17 mouse cellular contexts compared by ENCODE assay signal in the genomic region with DNA sequence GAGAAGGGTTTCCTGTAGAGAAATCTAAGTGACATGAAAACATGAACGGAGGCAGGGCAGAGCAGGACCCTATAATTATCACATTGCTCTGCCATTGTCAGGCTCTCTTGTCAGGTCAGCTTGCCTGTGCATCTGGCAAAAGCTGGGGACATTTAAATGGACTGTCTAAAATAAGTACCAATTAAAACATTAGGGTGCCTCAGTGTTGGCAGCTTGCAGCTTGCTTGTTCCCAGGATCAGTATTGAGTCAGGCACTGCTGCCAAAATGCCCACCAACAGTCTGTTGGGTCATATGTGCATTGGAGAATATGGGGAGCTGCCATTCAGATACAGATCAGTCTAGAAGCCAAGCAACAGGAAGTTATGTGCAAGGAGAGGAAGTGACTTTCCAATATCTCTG.
DNase-seq lines count a peak whose midpoint lies in the region; ATAC-seq and TF ChIP-seq lines count a peak whose summit lies in the region.
"Had no signal": no experiment of that assay in that cellular context is flagged by ENCODE, and none has a peak within 500 bp of the region (broad histone marks: within the 10 kb centered on the region; RNA-seq: fewer than 3 reads in every experiment).

No protein-coding gene starts in this region.

- DNase-seq in cerebellum, postnatal 10 days, result peak; percentile 83 to 88
- DNase-seq in cerebellum, adult 9-10 months, result no peak
- DNase-seq in left cerebral cortex, postnatal 4 days, result peak; percentile 66
- no peak for DNase-seq in left cerebral cortex, adult 2 months (ENCODE audit: extremely low spot score in 1 of 2, low spot score in 2 of 2)
- DNase-seq in layer of hippocampus, adult 11-12 months (ENCODE audit: low spot score), result peak; percentile 79
- DNase-seq in layer of hippocampus, postnatal 25 days (ENCODE audit: extremely low spot score in 1 of 2, low spot score in 1 of 2), result peak; percentile 27 to 45
- no peak for DNase-seq in ovary, postnatal 14 days (ENCODE audit: low spot score)
- DNase-seq: heart, postnatal 10 days; liver, embryonic 13.5 days; midbrain, embryonic 14.5 days had no signal

- H3K4me3 ChIP-seq in left cerebral cortex, adult 2 months, result no peak overlapping the region
- H3K4me3 ChIP-seq: erythroblast, embryonic 14.5 days; heart, embryonic 10.5 days; hindbrain, embryonic 12.5 days; intestine, embryonic 15.5 days; limb, embryonic 12.5 days; liver, embryonic 13.5 days; lung, embryonic 15.5 days had no signal

- TF ChIP-seq CTCF in left cerebral cortex, adult 2 months (IDR thresholded peaks at IDR 0.05), result no peak

- no peak overlapping the region for H3K27ac ChIP-seq in left cerebral cortex, adult 2 months
- H3K27ac ChIP-seq: heart, embryonic 10.5 days; hindbrain, embryonic 12.5 days; intestine, embryonic 15.5 days; limb, embryonic 12.5 days; liver, embryonic 13.5 days; lung, embryonic 15.5 days had no signal

- intact Hi-C loops in left cerebral cortex, postnatal 4 days (cut with DNase I), result no loop called here
- intact Hi-C loops in left cerebral cortex, adult 2 months (cut with DNase I), result no loop called here

- no peak for ATAC-seq in monocyte, adult 5-6 weeks (replicated peaks; ENCODE audit: insufficient number of reproducible peaks, low FRiP score, low TSS enrichment, poor library complexity, severe bottlenecking)
- ATAC-seq: intestine, embryonic 15.5 days had no signal

Comparison
In these comparisons a context has a peak if more than half of its experiments do, and no peak if none do; other contexts are left out.
1. DNase-seq: peak in cerebellum, postnatal 10 days (2 of 2), left cerebral cortex, postnatal 4 days (single experiment), layer of hippocampus, adult 11-12 months (single experiment) and layer of hippocampus, postnatal 25 days (2 of 2); none in cerebellum, adult 9-10 months (single experiment), left cerebral cortex, adult 2 months (0 of 2) and ovary, postnatal 14 days (single experiment).